Mouse (Mus musculus) left cerebral cortex, adult 18-20 months (tissue): Measurements from ENCODE around the gene Dock3. TPM values are rescaled to one million over a fixed set of nuclear protein-coding genes. Genes with fewer than 3 reads are reported as not detected.

Experiments used
- microRNA-seq, 2 experiments: library from miRNA; unstranded; fragments of <30 nt; microRNA quantifications; one replicate each; pipeline ENCODE4 v1.2.0; 2021
- total RNA-seq, 2 experiments: library from RNA; stranded (reverse); gene quantifications; 2 replicates each; pipeline ENCODE4 v1.2.3; 2021

Gene Dock3
- total RNA-seq, 2 experiments from 2014 or later = 199 to 214 TPM

Small RNA genes within 50 kb of the gene (microRNA-seq; reads per million reads assigned to microRNA genes)
- gene Gm22238 = 0 to 0.21 reads per million in 2 experiments

Other genes starting within 250 kb of the Dock3 start
- 1 to 10 TPM; 3.3 to 4.3 TPM for gene Mapkapk3, start 58.0 kb upstream of the Dock3 start, total RNA-seq
- gene Cish, start 64.1 kb upstream of the Dock3 start, total RNA-seq = 1 to 10 TPM; 6.9 to 9.1 TPM
- gene Hemk1, start 106.4 kb upstream of the Dock3 start, total RNA-seq = 10 to 100 TPM; 14.7 to 16.8 TPM
- 1 to 10 TPM; 4.1 to 4.2 TPM for gene 6430571L13Rik, start 108.7 kb upstream of the Dock3 start, total RNA-seq
- gene Cacna2d2, start 167.7 kb upstream of the Dock3 start, total RNA-seq = 10 to 100 TPM; 24.3 to 29.7 TPM